Mouse (Mus musculus) hindbrain, embryonic 11.5 days (tissue): ENCODE results near the gene Zdhhc14. TPM values are rescaled to one million over a fixed set of nuclear protein-coding genes. Genes with fewer than 3 reads are reported as not detected.

Source experiments
- ATAC-seq: fragments of 200-750 bp; cut with Nextera tagmentation; 2 replicates; pipeline ENCODE4 v1.8.0; 2017; ENCODE audit warnings: mild to moderate bottlenecking, moderate TSS enrichment, moderate library complexity; ENCODE audit not compliant: low FRiP score
- DNase-seq: peaks from one replicate; pipeline ENCODE4 v3.0.0-alpha.2; 2015; ENCODE audit warnings: low spot score
- H3K27ac ChIP-seq: fragments of 300-500 bp; sonication (generic); 2 replicates; pipeline ENCODE4 v1.5.1; 2014; ENCODE audit warnings: mild to moderate bottlenecking, low read depth, low read length
- H3K27me3 ChIP-seq: fragments of 300-500 bp; sonication (generic); 2 replicates; pipeline ENCODE4 v1.6.1; 2014; ENCODE audit warnings: mild to moderate bottlenecking, low read length, moderate library complexity, mixed read lengths; ENCODE audit not compliant: control insufficient read depth, insufficient read depth
- H3K36me3 ChIP-seq: fragments of 300-500 bp; sonication (generic); 2 replicates; pipeline ENCODE4 v1.6.1; 2014; ENCODE audit warnings: mild to moderate bottlenecking, low read length, moderate library complexity, mixed read lengths; ENCODE audit not compliant: control insufficient read depth, insufficient read depth
- H3K4me1 ChIP-seq: fragments of 300-500 bp; sonication (generic); replicated peaks from 2 replicates; pipeline ENCODE4 v1.6.1; 2014; ENCODE audit warnings: low read length, mixed read lengths; ENCODE audit not compliant: control insufficient read depth, insufficient read depth
- H3K4me2 ChIP-seq: fragments of 300-500 bp; sonication (generic); replicated peaks from 2 replicates; pipeline ENCODE4 v1.6.1; 2014; ENCODE audit warnings: mild to moderate bottlenecking, low read depth, low read length
- H3K4me3 ChIP-seq: fragments of 300-500 bp; sonication (generic); 2 replicates; pipeline ENCODE4 v1.5.1; 2014; ENCODE audit warnings: low read depth, low read length
- H3K9ac ChIP-seq: fragments of 300-500 bp; sonication (generic); 2 replicates; pipeline ENCODE4 v1.6.1; 2014; ENCODE audit warnings: low read depth, low read length
- H3K9me3 ChIP-seq: fragments of 300-500 bp; sonication (generic); 2 replicates; pipeline ENCODE4 v1.6.1; 2016; ENCODE audit warnings: low read length; ENCODE audit not compliant: control insufficient read depth
- WGBS: fragments of 180-500 bp; shearing (Covaris S2); extraction: QIAGEN DNeasy Blood & Tissue Kit; methylation state at CpG from one replicate; pipeline ENCODE4 v1.1.7; 2014; 5-methylcytosine and 5-hydroxymethylcytosine counted together
- polyA plus RNA-seq: library from polyadenylated mRNA; unstranded; fragments of >200 nt; fragmentation: Nextera tagmentation; extraction: Ambion mirVana; gene quantifications from 2 replicates; pipeline ENCODE4 v1.2.1, GENCODE M21; 2014

Zdhhc14 gene
- polyA plus RNA-seq, 1 experiment from 2014 or later = 2.6 TPM

DNA sequence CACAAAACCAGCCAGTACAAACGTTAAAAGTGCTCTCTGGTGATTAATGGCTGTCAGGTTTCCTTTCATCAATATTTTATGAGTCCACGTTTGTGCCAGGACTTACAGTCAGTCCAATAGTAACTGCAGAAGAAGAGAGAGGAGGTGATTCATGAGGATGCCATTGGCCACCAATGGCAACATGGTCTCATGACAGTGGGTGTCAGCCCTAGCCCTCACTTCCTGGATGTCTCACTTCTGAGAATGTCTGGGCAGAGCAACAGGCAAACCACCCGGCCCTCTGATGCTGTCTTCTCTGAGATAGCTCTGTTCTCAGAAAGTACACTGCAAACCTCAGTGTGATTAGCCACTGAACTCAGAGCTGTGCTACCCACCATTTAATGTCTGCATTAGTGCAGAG, 176.1 kb downstream of the Zdhhc14 start:
- H3K4me1 ChIP-seq = no peaks in the 10 kb centered on the region
- DNase-seq (no peak), ATAC-seq (no peak)
- no peak overlapping the region for H3K4me3 ChIP-seq
- H3K27ac ChIP-seq = no peak overlapping the region
- no peaks in the 10 kb centered on the region for H3K27me3 ChIP-seq
- 62% methylated on average over 3 of the region's 3 CpGs for WGBS
- no peaks in the 10 kb centered on the region for H3K36me3 ChIP-seq
- no peak overlapping the region for H3K4me2 ChIP-seq
- H3K9me3 ChIP-seq = no peaks in the 10 kb centered on the region
- H3K9ac ChIP-seq = no peak overlapping the region

DNA sequence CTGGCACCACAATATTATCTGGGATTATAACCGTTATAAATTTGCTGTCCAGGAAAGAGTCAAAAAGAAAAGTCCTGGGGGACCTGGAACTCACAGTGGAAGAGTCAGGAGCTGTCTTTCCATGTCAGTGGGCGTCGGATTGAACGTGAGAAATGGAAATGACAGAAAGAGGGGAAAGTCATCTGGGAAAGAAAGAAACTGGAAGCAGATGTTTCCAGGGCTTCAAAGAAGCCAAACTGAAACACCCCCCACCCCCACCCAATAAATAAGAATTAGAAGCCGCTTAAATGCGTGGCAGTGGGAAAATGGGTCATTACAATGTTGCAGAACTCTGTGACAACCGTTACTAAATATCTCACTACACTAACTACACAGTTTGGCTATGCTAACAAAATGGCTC, 176.6 kb downstream of the Zdhhc14 start:
- WGBS = 67% methylated on average over 7 of the region's 7 CpGs
- Histone ChIP-seq H3K27ac (no peak overlapping the region), H3K4me3 (no peak overlapping the region), H3K4me2 (no peak overlapping the region), H3K36me3 (no peaks in the 10 kb centered on the region), H3K9ac (no peak overlapping the region), H3K27me3 (no peaks in the 10 kb centered on the region), H3K9me3 (no peaks in the 10 kb centered on the region), H3K4me1 (no peaks in the 10 kb centered on the region)
- ATAC-seq (no peak), DNase-seq (no peak)

DNA sequence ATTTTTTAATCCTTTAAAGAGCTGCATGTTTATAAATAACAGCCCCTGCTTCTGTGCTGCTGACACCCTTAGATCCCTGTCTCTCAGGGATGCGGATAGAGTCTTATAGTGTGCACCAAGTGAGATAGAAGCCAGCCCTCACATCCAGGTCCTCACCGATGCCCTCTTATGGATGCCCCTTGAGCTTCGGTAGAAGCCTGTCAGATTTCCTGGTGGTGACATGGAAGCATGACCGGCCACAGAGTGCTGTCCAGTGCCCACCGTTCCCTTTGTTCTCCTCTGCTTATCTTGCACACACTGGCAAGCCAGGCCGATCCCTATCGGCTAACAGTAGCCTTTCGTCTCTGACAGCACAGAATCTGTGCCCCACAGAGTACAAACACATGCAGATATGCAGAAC, 183.6 kb downstream of the Zdhhc14 start:
- Histone ChIP-seq H3K9ac (no peak overlapping the region), H3K27me3 (no peaks in the 10 kb centered on the region), H3K4me3 (no peak overlapping the region), H3K9me3 (no peaks in the 10 kb centered on the region), H3K36me3 (no peaks in the 10 kb centered on the region), H3K4me2 (no peak overlapping the region), H3K4me1 (no peaks in the 10 kb centered on the region), H3K27ac (no peak overlapping the region)
- DNase-seq (no peak), ATAC-seq (no peak)
- 73% methylated on average over 8 of the region's 8 CpGs for WGBS

DNA sequence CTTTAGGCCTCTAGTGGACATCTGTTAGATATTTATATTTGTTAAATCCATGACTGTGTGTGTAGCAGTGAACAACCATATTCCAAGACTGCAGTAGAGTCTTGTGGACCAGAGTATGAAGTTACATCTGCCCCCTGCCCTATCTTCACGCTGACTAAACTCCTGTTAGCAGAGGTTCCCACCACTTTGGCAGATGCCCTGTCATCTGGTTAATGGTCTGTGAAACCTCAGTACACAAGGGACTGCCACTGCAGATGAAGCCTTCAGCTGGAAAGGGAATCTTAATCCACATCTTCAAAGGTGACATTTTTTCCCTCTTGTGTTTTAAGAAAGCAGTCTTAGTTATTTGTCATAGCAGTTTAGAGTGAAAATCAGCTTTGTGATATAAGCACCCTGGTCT, 187.0 kb downstream of the Zdhhc14 start:
- peak; percentile 18 for DNase-seq
- no peaks in the 10 kb centered on the region for H3K36me3 ChIP-seq
- no peak overlapping the region for H3K4me3 ChIP-seq
- no peaks in the 10 kb centered on the region for H3K27me3 ChIP-seq
- no peaks in the 10 kb centered on the region for H3K4me1 ChIP-seq
- H3K9ac ChIP-seq = no peak overlapping the region
- no peaks in the 10 kb centered on the region for H3K9me3 ChIP-seq
- no peak overlapping the region for H3K27ac ChIP-seq
- WGBS = 28% methylated on average over 1 of the region's 1 CpGs
- no peak overlapping the region for H3K4me2 ChIP-seq
- ATAC-seq = no peak

GRCm38 (mm10) chr17:5685324-5685723, 193.0 kb downstream of the Zdhhc14 start:
- H3K27me3 ChIP-seq = no peaks in the 10 kb centered on the region
- 95% methylated on average over 7 of the region's 7 CpGs for WGBS
- H3K27ac ChIP-seq = no peak overlapping the region
- no peaks in the 10 kb centered on the region for H3K36me3 ChIP-seq
- no peak for ATAC-seq
- DNase-seq = no peak
- no peak overlapping the region for H3K4me3 ChIP-seq
- H3K4me2 ChIP-seq = no peak overlapping the region
- H3K9me3 ChIP-seq = no peaks in the 10 kb centered on the region
- H3K9ac ChIP-seq = no peak overlapping the region
- no peaks in the 10 kb centered on the region for H3K4me1 ChIP-seq

DNA sequence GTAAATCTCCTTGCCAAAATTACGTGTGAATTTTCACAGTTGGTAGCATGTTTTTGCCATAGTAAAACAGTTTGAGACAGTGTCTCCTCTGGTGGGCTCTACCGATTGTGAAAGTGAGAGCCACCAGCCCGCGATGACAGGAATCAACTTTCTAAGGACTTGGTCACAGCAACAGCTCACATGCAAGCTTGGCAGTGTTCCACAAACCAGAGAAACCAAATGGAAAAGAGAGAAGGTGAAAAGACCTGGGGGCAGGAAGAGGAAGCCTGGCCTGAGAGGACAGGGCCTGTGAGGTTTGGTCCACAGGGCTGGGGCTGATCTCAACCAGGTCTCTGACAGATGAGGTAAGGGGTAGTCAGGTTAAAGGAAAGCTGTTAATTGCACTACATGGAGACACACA, 195.5 kb downstream of the Zdhhc14 start:
- Histone ChIP-seq H3K4me2 (no peak overlapping the region), H3K27ac (no peak overlapping the region), H3K36me3 (no peaks in the 10 kb centered on the region), H3K27me3 (no peaks in the 10 kb centered on the region), H3K4me3 (no peak overlapping the region), H3K9ac (no peak overlapping the region), H3K4me1 (no peaks in the 10 kb centered on the region), H3K9me3 (no peaks in the 10 kb centered on the region)
- WGBS = 91% methylated on average over 4 of the region's 4 CpGs
- ATAC-seq = no peak
- no peak for DNase-seq

GRCm38 (mm10) chr17:5688222-5688621, 195.9 kb downstream of the Zdhhc14 start:
- DNase-seq (no peak), ATAC-seq (no peak)
- no peak overlapping the region for H3K27ac ChIP-seq
- H3K9ac ChIP-seq = no peak overlapping the region
- H3K27me3 ChIP-seq = no peaks in the 10 kb centered on the region
- H3K36me3 ChIP-seq = no peaks in the 10 kb centered on the region
- no peaks in the 10 kb centered on the region for H3K9me3 ChIP-seq
- H3K4me1 ChIP-seq = no peaks in the 10 kb centered on the region
- no peak overlapping the region for H3K4me2 ChIP-seq
- WGBS = 95% methylated on average over 2 of the region's 2 CpGs
- H3K4me3 ChIP-seq = no peak overlapping the region

- ATAC-seq (no peak), DNase-seq (no peak)
- no peaks in the 10 kb centered on the region for H3K4me1 ChIP-seq
- H3K27me3 ChIP-seq = no peaks in the 10 kb centered on the region
- no peak overlapping the region for H3K4me2 ChIP-seq
- H3K36me3 ChIP-seq = no peaks in the 10 kb centered on the region
- H3K27ac ChIP-seq = no peak overlapping the region
- H3K9ac ChIP-seq = no peak overlapping the region
- H3K9me3 ChIP-seq = no peaks in the 10 kb centered on the region
- no peak overlapping the region for H3K4me3 ChIP-seq
These were observed 196.3 kb downstream of the Zdhhc14 start for GRCm38 (mm10) chr17:5688669-5689068.

GRCm38 (mm10) chr17:5690746-5691535, 198.6 kb downstream of the Zdhhc14 start:
- ATAC-seq (no peak), DNase-seq (no peak)
- no peak overlapping the region for H3K27ac ChIP-seq
- H3K4me3 ChIP-seq = no peak overlapping the region
- H3K9ac ChIP-seq = no peak overlapping the region
- H3K36me3 ChIP-seq = no peaks in the 10 kb centered on the region
- 87% methylated on average over 8 of the region's 8 CpGs for WGBS
- no peaks in the 10 kb centered on the region for H3K4me1 ChIP-seq
- no peaks in the 10 kb centered on the region for H3K9me3 ChIP-seq
- no peaks in the 10 kb centered on the region for H3K27me3 ChIP-seq
- H3K4me2 ChIP-seq = no peak overlapping the region
